Mouse (Mus musculus): ENCODE data around the gene Senp6. TPM values are rescaled to one million over a fixed set of nuclear protein-coding genes. Genes with fewer than 3 reads are reported as not detected.

Gene Senp6
- polyA plus RNA-seq, 1 experiment from 2014 or later: 70.6 TPM

DNA sequence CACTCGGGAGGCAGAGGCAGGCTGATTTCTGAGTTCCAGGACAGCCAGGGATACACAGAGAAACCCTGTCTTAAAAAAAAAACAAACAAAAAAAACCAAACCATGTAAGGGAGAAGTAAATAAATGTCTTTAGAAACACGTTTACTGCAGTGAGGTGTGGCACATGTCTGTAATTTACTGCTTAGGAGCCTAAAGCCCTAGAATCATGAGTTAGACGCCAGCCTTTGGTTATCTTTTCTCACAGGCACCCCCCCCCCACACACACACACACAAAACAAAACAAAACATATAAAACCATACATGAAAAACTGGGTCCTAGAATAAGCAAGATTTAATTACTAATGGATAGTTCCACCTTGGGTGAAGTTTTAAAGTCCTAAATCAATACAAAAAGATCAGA is 29.6 kb downstream of the Senp6 start:
- H3K27ac ChIP-seq (ENCODE audit: low read depth, low read length): no peak overlapping the region
- no peaks in the 10 kb centered on the region for H3K27me3 ChIP-seq (ENCODE audit: control insufficient read depth, insufficient read depth, low read length)
- no peak overlapping the region for H3K4me2 ChIP-seq (ENCODE audit: low read depth, low read length)
- H3K4me1 ChIP-seq (ENCODE audit: control insufficient read depth, insufficient read depth, low read length): no peaks in the 10 kb centered on the region
- WGBS: 70% methylated on average over 3 of the region's 3 CpGs
- no peak overlapping the region for H3K9ac ChIP-seq (replicated peaks; ENCODE audit: low read depth, low read length)
- no peak overlapping the region for H3K4me3 ChIP-seq (ENCODE audit: low read depth, low read length)
- no peaks in the 10 kb centered on the region for H3K9me3 ChIP-seq (ENCODE audit: control insufficient read depth, low read length)
- no peak for ATAC-seq (ENCODE audit: low read depth)
- no peaks in the 10 kb centered on the region for H3K36me3 ChIP-seq (ENCODE audit: control insufficient read depth, insufficient read depth, low read length)

DNA sequence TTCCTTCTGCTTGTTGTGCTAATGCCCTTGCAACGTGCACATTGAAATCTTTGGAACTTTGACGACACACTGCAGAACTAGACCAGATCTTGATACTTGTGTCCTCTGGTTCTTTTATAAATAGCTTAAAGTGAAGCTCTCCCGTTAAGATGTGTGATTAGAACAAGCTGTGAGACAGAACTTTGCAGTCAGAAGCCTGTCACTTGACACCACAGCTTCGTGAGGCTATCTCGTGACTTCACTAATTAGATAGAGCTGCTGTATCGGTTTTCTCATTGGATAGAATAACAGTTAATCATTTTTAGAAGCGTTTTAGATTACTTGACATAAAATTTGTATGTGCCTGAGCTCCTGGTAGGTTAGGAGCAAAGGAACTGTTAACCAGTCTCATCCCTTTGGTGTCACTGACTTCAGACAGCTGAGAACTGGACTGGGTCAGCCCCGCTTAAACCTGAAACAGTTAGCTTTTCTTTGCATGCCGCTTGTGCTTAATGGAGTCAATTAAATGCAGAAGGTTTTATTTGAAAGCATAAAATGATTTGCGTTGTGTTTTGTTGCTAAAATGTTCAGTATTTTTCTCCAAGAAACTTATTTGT is 79.4 kb downstream of the Senp6 start:
- 85% methylated on average over 10 of the region's 10 CpGs for WGBS
- H3K4me2 ChIP-seq (ENCODE audit: low read depth, low read length): no peak overlapping the region
- no peaks in the 10 kb centered on the region for H3K4me1 ChIP-seq (ENCODE audit: control insufficient read depth, insufficient read depth, low read length)
- no peak overlapping the region for H3K27ac ChIP-seq (ENCODE audit: low read depth, low read length)
- H3K4me3 ChIP-seq (ENCODE audit: low read depth, low read length): no peak overlapping the region
- peaks cover 26% of the 10 kb centered on the region; the same call in 1 of the 2 replicates for H3K36me3 ChIP-seq (ENCODE audit: control insufficient read depth, insufficient read depth, low read length)
- no peaks in the 10 kb centered on the region for H3K9me3 ChIP-seq (ENCODE audit: control insufficient read depth, low read length)
- H3K27me3 ChIP-seq (ENCODE audit: control insufficient read depth, insufficient read depth, low read length): no peaks in the 10 kb centered on the region
- no peak for ATAC-seq (ENCODE audit: low read depth)
- H3K9ac ChIP-seq (replicated peaks; ENCODE audit: low read depth, low read length): no peak overlapping the region

DNA sequence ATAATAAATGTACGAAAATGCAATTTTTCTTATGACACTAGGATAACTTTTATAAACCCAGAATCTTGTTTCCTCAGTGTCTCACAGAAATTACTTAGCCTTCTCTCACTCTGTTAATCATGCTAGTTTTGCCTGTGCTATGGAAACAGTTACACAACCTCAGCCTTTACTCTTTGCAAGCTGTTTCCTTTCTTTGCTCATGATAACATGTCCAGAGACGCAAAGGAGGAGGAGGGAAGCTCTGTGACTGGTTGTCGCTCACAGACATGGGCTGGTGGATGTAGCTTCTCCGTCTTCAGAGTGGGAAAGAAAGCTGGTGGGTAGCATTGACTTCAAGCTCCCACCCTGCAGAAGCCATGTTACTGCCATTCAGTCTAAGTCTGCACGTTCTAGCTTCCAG is 82.9 kb downstream of the Senp6 start:
- Histone ChIP-seq H3K27me3 (ENCODE audit: control insufficient read depth, insufficient read depth, low read length) (no peaks in the 10 kb centered on the region), H3K9me3 (ENCODE audit: control insufficient read depth, low read length) (no peaks in the 10 kb centered on the region), H3K4me2 (ENCODE audit: low read depth, low read length) (no peak overlapping the region), H3K4me1 (ENCODE audit: control insufficient read depth, insufficient read depth, low read length) (no peaks in the 10 kb centered on the region), H3K27ac (ENCODE audit: low read depth, low read length) (no peak overlapping the region), H3K4me3 (ENCODE audit: low read depth, low read length) (no peak overlapping the region), H3K9ac (replicated peaks; ENCODE audit: low read depth, low read length) (no peak overlapping the region), H3K36me3 (ENCODE audit: control insufficient read depth, insufficient read depth, low read length) (no peaks in the 10 kb centered on the region; the same call in 1 of the 2 replicates)
- no peak for ATAC-seq (ENCODE audit: low read depth)
- WGBS: 89% methylated on average over 5 of the region's 5 CpGs

DNA sequence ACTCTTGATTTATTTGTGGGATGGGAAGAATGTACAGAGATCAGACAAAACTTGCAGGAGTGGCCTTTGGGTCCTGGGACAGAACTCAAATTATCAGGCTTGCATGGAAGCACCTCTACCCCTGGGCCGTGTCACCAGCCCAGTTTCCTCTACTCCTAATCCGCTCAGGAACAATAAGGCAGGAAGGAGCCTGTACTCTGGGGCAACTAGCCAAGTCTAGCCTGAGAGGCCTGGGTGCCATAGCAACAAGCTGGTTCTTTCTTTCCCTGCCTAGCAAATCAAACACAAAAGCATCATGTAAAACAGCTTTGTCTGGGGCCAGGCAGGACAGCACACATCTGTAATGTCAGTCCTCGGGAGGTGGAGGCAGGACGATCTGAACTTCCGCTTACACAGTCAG is 88.6 kb downstream of the Senp6 start:
- Histone ChIP-seq H3K4me3 (ENCODE audit: low read depth, low read length) (no peak overlapping the region), H3K4me1 (ENCODE audit: control insufficient read depth, insufficient read depth, low read length) (no peaks in the 10 kb centered on the region), H3K9me3 (ENCODE audit: control insufficient read depth, low read length) (no peaks in the 10 kb centered on the region), H3K27me3 (ENCODE audit: control insufficient read depth, insufficient read depth, low read length) (no peaks in the 10 kb centered on the region), H3K9ac (replicated peaks; ENCODE audit: low read depth, low read length) (no peak overlapping the region), H3K27ac (ENCODE audit: low read depth, low read length) (no peak overlapping the region), H3K36me3 (ENCODE audit: control insufficient read depth, insufficient read depth, low read length) (no peaks in the 10 kb centered on the region; the same call in 1 of the 2 replicates), H3K4me2 (ENCODE audit: low read depth, low read length) (no peak overlapping the region)
- peak; percentile 68; the same call in 1 of the 2 replicates for ATAC-seq (ENCODE audit: low read depth)
- 47% methylated on average over 5 of the region's 5 CpGs for WGBS

DNA sequence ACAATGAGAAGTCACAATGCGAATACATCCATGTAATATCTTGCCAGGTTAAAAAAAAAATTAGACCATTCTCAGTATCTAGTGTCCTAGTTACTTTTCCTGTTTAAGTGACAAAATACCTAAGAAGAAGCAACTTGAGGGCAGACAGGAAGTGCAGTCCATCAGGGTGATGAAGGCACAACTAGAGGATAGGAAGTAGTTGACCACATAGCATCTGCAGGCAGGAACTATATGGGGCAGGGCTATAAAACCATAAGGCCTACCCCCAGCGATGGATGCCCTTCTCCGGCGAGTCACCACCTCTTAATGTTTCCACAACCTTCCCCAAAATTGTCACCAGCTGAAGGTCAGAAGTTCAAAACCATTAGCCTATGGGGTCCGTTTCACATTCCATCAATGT is 90.1 kb downstream of the Senp6 start:
- no peak overlapping the region for H3K9ac ChIP-seq (replicated peaks; ENCODE audit: low read depth, low read length)
- H3K4me2 ChIP-seq (ENCODE audit: low read depth, low read length): no peak overlapping the region
- no peaks in the 10 kb centered on the region for H3K4me1 ChIP-seq (ENCODE audit: control insufficient read depth, insufficient read depth, low read length)
- no peaks in the 10 kb centered on the region for H3K9me3 ChIP-seq (ENCODE audit: control insufficient read depth, low read length)
- H3K4me3 ChIP-seq (ENCODE audit: low read depth, low read length): no peak overlapping the region
- no peak overlapping the region for H3K27ac ChIP-seq (ENCODE audit: low read depth, low read length)
- H3K36me3 ChIP-seq (ENCODE audit: control insufficient read depth, insufficient read depth, low read length): no peaks in the 10 kb centered on the region; the same call in 1 of the 2 replicates
- no peaks in the 10 kb centered on the region for H3K27me3 ChIP-seq (ENCODE audit: control insufficient read depth, insufficient read depth, low read length)
- ATAC-seq (ENCODE audit: low read depth): no peak
- 86% methylated on average over 5 of the region's 5 CpGs for WGBS

DNA sequence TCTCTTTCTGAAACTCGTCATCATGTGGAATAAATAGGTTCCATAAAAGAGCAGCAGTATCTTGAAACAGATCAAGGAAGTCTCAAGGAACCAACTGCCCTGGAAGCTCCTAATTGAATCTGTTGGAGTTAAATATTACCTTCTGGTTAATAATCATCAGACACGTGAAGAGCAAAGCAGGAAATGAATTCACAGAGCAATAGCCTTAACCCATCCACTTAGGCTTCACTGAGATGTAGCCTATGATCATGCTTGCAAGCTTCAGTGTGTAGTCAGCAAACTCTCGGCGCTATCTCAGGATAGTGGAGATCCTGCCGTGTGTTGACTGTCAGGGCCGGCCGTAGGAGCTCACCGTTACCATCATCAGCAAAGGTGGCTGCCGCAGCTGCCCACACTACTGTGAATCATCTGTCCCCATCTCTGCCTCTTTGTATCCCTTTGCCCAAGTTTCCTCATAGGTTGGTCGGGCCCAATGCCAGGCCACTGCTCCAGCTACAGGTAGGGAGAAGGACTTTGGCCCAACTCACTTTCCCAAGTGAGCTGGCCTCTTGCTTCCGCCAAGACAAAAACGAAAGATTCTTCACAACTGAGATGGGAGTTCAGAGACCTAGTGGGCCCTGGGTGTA is 91.2 kb downstream of the Senp6 start:
- Histone ChIP-seq H3K27me3 (ENCODE audit: control insufficient read depth, insufficient read depth, low read length) (no peaks in the 10 kb centered on the region), H3K4me1 (ENCODE audit: control insufficient read depth, insufficient read depth, low read length) (no peaks in the 10 kb centered on the region), H3K4me3 (ENCODE audit: low read depth, low read length) (no peak overlapping the region), H3K36me3 (ENCODE audit: control insufficient read depth, insufficient read depth, low read length) (no peaks in the 10 kb centered on the region), H3K27ac (ENCODE audit: low read depth, low read length) (no peak overlapping the region), H3K9me3 (ENCODE audit: control insufficient read depth, low read length) (no peaks in the 10 kb centered on the region), H3K9ac (replicated peaks; ENCODE audit: low read depth, low read length) (no peak overlapping the region), H3K4me2 (ENCODE audit: low read depth, low read length) (no peak overlapping the region)
- WGBS: 93% methylated on average over 12 of the region's 12 CpGs
- no peak for ATAC-seq (ENCODE audit: low read depth)

DNA sequence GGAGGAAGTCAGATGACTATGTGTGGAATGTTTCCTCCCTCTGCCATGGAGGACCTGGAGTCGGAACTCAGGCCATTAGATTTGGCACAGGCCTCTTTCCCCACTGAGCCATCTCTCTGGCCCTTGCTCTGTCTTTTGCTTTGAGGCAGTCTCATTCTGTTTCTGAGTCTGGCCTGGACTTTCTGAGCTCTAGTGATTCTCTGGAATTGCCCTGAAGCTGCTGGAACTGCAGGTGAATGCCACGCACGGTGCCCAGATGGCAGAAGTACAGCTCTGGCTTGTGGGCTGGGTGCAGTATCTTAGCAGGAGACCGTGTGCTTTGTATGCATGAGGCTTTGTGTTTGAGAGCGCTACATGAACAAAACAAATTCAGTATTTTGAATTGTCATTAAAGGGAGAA is 92.2 kb downstream of the Senp6 start:
- Histone ChIP-seq H3K27me3 (ENCODE audit: control insufficient read depth, insufficient read depth, low read length) (no peaks in the 10 kb centered on the region), H3K9ac (replicated peaks; ENCODE audit: low read depth, low read length) (no peak overlapping the region), H3K4me2 (ENCODE audit: low read depth, low read length) (no peak overlapping the region), H3K36me3 (ENCODE audit: control insufficient read depth, insufficient read depth, low read length) (no peaks in the 10 kb centered on the region), H3K4me1 (ENCODE audit: control insufficient read depth, insufficient read depth, low read length) (no peaks in the 10 kb centered on the region), H3K27ac (ENCODE audit: low read depth, low read length) (no peak overlapping the region), H3K4me3 (ENCODE audit: low read depth, low read length) (no peak overlapping the region), H3K9me3 (ENCODE audit: control insufficient read depth, low read length) (no peaks in the 10 kb centered on the region)
- 81% methylated on average over 5 of the region's 5 CpGs for WGBS
- no peak for ATAC-seq (ENCODE audit: low read depth)

DNA sequence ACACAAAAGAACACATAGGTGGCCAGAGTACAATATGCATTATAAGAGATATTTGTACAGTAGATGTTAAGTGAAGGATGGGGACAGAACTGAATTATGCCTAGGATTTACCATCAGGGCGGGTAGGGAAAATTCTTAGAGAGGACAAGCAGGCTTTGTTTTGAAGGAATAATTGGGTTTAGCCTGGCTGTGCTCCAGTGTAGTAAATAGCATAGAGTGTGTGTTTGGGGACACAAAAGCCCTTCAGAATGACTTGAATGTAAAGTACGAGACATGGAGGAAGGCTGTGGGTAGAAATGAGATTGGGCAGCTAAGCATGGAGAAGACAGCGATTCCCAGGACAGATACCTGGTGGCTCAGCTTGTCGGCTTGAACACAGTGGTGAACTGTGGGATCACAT is 94.7 kb downstream of the Senp6 start:
- Histone ChIP-seq H3K4me1 (ENCODE audit: control insufficient read depth, insufficient read depth, low read length) (no peaks in the 10 kb centered on the region), H3K27ac (ENCODE audit: low read depth, low read length) (no peak overlapping the region), H3K27me3 (ENCODE audit: control insufficient read depth, insufficient read depth, low read length) (no peaks in the 10 kb centered on the region), H3K4me2 (ENCODE audit: low read depth, low read length) (no peak overlapping the region), H3K9ac (replicated peaks; ENCODE audit: low read depth, low read length) (no peak overlapping the region), H3K36me3 (ENCODE audit: control insufficient read depth, insufficient read depth, low read length) (no peaks in the 10 kb centered on the region), H3K4me3 (ENCODE audit: low read depth, low read length) (no peak overlapping the region), H3K9me3 (ENCODE audit: control insufficient read depth, low read length) (no peaks in the 10 kb centered on the region)
- ATAC-seq (ENCODE audit: low read depth): no peak
- WGBS: 48% methylated on average over 4 of the region's 4 CpGs

DNA sequence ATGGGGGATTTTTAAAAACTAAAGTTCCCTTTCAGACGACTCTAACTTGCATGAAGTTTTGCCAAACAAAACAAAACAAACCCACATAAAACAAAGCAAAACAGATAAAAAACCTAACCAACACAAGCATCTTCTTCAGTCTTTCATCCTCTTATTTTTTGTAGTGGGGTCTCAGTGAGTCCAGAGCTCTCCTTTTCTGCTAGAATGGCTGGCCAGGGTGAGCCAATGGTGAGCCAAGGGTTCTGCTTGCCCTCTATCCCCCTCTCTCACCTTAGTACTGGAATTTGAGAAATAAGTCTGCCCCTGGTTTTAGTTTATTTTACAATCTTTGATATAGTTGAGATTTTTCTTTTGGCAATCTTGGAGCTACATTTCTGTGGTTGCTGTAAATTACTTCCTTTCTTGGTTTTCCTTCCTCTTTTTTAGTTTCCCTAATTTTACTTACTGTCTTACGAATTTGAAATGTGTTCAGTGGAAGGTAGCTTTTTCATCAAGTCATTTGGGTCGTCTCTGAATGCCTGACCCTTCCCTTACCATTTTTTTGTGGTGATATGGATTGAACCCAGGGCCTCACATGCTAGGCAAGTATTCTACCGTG is 96.5 kb downstream of the Senp6 start:
- no peaks in the 10 kb centered on the region for H3K4me1 ChIP-seq (ENCODE audit: control insufficient read depth, insufficient read depth, low read length)
- H3K9me3 ChIP-seq (ENCODE audit: control insufficient read depth, low read length): no peaks in the 10 kb centered on the region
- no peak overlapping the region for H3K27ac ChIP-seq (ENCODE audit: low read depth, low read length)
- 86% methylated on average over 4 of the region's 4 CpGs for WGBS
- no peak overlapping the region for H3K9ac ChIP-seq (replicated peaks; ENCODE audit: low read depth, low read length)
- no peak overlapping the region for H3K4me2 ChIP-seq (ENCODE audit: low read depth, low read length)
- ATAC-seq (ENCODE audit: low read depth): no peak
- no peaks in the 10 kb centered on the region for H3K27me3 ChIP-seq (ENCODE audit: control insufficient read depth, insufficient read depth, low read length)
- H3K36me3 ChIP-seq (ENCODE audit: control insufficient read depth, insufficient read depth, low read length): no peaks in the 10 kb centered on the region
- H3K4me3 ChIP-seq (ENCODE audit: low read depth, low read length): no peak overlapping the region
